Mouse (Mus musculus): Measurements from ENCODE around the gene Tcf23.

Gene Tcf23

DNA sequence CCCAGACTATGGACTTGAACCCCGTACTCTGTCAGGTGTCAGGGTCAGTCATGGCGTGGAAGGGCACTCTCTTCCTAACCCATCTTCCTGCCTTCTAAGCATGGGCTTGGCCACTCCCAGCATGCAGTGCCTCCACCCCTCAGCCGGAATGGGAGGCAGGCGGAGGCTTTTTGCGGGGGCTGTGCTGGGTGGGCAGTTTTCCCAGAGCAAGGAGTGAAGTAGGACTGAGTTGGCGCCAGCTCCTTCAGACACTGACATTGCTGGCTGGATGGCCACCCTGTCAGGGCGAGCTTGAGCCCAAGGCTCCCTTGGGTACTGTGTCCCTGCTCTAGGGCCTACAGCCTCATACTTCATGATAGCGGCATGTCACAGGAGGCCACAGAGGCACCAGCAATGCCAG is at the start of gene Tcf23:
Gene Tcf23, plus strand, starts transcription at position 247 of the 400 bp plus-strand sequence.
- no peak for DNase-seq (ENCODE audit: low read depth, low spot score)

- no peak for DNase-seq (ENCODE audit: low read depth, low spot score)
Measured at GRCm38 (mm10) chr5:30918691-30919090, 49.8 kb upstream of the Tcf23 start.

- no peak for DNase-seq (ENCODE audit: low read depth, low spot score)
Measured at GRCm38 (mm10) chr5:30919831-30920614, 48.4 kb upstream of the Tcf23 start.

GRCm38 (mm10) chr5:30920621-30921020 is 47.8 kb upstream of the Tcf23 start:
- no peak for DNase-seq (ENCODE audit: low read depth, low spot score)

DNA sequence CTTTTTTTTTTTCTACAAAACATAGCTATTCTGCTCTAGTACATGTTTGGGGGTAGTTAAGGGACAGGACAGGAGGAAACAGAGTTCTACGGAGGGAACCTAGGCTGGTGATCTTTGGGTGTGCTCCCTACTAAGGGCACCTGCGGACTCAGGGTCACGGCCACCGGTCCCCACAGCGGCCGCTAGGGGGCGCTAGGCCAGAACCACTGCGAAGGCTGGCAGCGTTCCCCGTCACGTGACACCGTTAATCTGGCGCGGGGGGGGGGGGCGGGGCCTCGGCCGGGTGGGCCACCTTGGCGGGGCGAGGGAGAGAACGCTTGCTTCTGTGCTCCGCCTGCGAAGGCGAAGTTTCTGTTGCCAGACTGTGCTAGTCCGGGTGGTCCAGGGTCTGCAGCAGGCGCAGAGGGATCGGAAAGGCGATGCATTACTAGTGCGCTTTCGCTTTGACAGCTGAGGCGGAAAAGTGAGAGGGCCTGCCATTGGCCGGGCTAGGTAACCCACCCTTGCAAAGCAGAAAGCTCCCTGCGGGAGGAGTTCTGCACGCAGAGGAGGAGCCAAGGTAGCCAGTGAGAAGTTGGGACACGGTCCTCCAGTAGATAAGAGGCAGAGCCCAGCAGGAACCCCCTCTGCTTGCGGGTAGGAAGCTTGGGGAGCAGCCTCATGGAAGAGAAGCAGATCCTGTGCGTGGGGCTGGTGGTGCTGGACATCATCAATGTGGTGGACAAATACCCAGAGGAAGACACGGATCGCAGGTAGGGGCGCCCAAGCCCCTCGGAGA is 47.0 kb upstream of the Tcf23 start, which contains the start of gene Khk:
Gene Khk, plus strand, starts transcription at position 176 of the 778 bp plus-strand sequence.
- peak; percentile 88 for DNase-seq (ENCODE audit: low read depth, low spot score)

DNA sequence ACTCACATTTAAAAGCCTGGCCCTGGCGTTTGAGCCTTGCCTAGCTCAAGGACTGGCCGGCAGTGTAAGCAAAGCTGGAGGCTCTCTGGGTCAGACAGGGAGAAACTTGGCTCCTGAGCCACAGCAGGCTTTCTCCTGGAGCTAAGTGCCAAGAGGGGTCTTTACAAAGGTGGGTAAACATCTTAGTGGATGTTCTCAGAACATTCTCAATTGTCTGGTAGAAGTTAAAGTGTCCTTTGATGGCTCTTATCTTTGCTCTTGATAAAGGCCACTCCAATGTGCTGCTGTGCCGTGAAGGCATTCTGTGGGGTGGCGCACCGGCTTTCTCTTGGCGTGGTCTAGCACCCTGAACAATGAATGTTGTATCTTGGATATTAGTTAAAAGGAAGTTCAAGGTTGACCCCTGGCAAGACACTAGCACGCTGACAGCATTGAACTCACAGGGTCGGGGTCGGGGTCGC is 45.9 kb upstream of the Tcf23 start:
- DNase-seq (ENCODE audit: low read depth, low spot score): no peak

GRCm38 (mm10) chr5:30923119-30923518 is 45.3 kb upstream of the Tcf23 start:
- DNase-seq (ENCODE audit: low read depth, low spot score): no peak

DNA sequence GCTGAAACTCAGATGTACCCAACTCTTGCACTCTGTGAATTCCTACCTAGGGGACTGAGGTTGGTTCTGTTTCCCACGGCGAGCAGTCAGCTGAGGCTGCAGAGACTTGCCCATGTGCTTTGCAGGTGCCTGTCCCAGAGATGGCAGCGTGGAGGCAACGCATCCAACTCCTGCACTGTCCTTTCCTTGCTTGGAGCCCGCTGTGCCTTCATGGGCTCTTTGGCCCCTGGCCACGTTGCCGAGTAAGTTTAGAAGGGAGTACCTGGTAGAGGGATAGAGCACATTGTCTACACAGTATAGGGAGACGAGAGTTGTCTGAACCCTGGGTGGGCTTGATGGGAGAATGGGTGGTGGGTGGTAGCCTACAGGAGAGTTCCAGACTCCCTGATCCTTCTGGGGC is 43.8 kb upstream of the Tcf23 start:
- no peak for DNase-seq (ENCODE audit: low read depth, low spot score)

GRCm38 (mm10) chr5:30925217-30925616 is 43.2 kb upstream of the Tcf23 start:
- DNase-seq (ENCODE audit: low read depth, low spot score): no peak

DNA sequence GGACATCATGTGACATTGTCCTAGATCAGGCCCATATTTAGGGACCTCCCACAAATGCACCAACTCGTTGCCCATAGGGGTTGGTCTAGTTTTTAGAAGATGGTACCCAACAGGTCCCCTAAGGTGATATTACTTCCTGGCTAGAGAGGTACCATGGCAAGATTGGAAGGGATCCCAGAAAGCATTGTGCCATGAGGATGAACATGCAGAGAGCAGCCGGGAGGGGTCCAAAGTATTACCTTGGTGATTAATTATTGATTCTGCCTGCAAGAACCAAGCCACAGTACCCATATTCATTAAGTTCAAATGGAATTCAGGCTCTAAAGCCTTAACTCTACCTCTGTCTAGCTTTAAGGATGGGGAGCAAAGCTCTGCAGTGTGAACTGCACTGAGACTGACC is 42.4 kb upstream of the Tcf23 start:
- no peak for DNase-seq (ENCODE audit: low read depth, low spot score)

- no peak for DNase-seq (ENCODE audit: low read depth, low spot score)
Measured at GRCm38 (mm10) chr5:30927945-30928529, 40.4 kb upstream of the Tcf23 start.

DNA sequence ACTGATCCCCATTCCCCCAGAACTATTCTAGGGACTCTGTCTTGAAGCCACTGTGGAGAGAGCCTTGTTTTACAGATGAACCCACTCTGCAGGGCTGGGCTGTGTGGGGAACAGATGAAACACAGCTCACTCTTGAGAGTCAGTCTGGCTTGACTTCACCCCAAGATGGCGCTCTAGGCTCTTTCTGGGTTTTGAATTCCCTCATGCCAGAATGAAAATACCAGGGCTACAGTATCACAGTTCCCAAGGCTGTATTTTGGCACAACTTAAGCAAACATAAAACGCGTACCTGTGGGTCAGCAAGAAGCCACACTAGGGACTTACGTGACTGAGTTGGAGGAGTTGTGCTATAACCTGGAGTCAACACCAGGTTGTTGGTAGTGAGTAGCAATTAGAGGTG is 38.3 kb upstream of the Tcf23 start:
- peak; percentile 59 for DNase-seq (ENCODE audit: low read depth, low spot score)

- DNase-seq (ENCODE audit: low read depth, low spot score): no peak
Measured at GRCm38 (mm10) chr5:30930846-30931245, 37.6 kb upstream of the Tcf23 start.

DNA sequence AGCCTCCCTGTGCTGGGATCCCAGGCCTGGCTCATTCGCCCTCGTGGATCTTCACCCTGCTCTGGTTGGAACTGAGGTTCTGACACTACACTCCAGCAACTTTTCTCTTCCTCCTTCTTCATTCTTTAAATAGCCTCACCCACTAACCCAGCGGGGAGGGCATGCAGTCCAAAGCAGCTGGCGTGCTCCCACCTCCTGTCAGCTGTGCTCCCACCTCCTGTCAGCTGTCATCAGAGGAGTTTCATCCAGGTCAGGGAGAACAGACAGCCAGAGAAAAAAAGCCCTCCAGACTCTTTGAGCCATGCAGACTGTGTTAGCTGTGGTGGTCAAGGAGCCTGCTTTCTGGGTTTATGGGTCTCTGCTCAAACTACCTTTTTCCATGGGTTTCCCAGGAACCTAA is 37.1 kb upstream of the Tcf23 start:
- DNase-seq (ENCODE audit: low read depth, low spot score): peak; percentile 62

DNA sequence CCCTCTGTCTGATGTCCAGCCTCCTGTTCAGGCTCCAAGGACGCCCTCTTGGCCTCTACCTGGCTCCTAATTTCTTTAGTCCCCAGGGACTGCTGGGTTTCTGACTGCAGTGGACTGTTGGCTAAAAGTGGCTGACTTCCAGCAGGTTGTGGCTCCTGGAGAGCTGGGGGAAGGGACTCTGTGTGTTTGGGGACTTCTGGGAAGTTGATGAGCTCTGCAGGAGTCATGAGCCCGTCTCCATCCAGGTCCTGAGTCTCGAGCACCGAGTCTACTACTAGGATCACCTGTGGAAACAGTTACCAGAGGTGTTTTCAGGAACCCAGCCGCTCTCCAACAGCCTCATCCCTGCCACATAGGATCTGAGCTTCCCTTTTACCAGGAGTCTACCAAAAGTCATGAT is 34.8 kb upstream of the Tcf23 start:
- no peak for DNase-seq (ENCODE audit: low read depth, low spot score)

DNA sequence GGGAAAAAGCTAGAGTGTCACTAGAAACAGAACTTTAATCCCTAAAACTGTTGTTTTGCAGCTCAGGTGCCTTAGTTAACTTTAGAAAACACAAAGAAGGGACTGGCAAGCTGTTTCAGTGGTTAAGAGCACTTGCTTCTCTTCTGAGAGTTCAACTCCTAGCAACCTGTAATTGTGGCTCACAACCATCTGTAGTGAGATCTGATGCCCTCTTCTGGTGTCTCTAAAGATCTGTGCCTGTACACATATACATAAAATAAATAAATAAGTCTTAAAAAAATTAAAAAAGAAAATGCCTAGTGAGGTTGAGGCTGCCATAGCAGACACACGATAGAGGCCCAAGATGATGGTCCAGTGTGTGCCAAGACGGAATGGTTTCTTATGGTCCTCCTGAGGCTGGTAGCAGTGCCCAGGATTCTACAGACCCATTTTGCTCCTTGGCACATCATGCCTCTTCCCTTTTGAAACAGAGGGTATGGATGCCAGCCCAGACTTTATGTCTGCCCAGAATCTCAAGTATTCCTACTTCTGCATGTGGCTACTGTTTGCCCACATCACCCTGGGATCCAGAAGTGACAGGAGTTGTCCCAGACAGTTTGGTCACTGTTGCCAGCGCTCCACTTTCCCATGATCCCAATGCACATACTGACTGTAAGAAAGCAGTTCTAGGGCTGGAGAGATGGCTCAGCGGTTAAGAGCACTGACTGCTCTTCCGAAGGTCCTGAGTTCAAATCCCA is 33.6 kb upstream of the Tcf23 start:
- DNase-seq (ENCODE audit: low read depth, low spot score): no peak

GRCm38 (mm10) chr5:30943004-30943403 is 25.5 kb upstream of the Tcf23 start:
- DNase-seq (ENCODE audit: low read depth, low spot score): no peak

- DNase-seq (ENCODE audit: low read depth, low spot score): no peak
Measured at GRCm38 (mm10) chr5:30944344-30944743, 24.1 kb upstream of the Tcf23 start.

DNA sequence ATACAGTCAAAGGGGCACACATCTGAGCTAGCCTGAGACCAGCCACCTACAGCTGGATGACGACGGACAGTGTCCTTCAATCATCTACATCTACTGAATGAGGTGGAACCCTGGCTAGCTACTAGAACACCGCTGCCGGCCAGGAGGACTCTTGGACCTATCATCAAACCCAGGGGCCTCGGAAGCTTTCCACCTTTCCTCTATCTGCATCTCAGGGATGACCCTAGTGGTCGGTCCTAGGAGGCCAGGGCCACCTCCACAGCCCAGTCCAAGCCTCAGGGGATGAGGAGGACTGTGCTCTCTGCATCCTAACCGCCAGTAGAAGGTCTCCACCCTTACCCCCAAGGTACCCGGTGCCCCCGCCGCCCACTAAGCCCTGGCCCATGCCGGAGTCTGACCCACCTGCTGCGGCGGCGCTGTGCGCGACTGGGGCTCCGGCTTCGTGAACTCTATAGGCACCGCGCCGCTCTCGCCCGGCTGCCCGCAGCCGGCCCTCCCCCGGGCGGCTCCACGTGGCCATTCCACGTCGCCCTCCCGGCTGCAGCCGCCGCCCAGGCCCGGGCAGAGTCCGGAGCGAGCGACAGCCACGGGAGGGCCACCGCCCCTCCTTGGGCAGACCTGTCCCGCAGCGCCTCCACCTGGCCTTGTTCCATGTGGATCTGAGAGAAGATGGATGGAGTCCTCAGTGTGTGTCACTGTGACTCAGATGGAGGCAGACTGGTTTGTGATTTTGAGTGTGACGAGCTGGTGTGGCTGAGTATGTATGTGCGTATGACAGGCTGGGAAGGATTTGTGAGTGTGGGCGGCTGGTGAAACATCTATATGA is 23.3 kb upstream of the Tcf23 start, which contains the start of gene Cgref1:
Gene Cgref1, minus strand, starts transcription at position 636 of the 826 bp plus-strand sequence.
- DNase-seq (ENCODE audit: low read depth, low spot score): peak; percentile 36

DNA sequence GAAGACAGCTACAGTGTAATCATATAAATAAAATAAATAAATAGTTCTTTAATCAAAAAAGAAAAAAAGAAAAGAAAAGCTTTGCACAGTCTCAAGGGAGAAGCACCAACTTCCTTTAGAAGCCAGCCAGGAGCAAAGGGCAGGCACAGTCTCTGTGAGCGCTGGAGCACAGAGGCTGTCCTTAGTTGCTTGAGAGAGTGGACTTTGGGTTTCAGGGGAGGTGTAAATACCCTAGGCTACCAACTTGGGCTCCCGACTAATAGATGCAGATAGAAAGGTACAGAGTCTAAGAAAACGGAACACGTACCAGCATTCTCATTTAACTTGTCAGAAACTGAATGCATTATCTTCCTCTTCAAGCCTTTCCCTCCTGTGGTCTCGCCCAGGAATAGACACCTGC is 19.8 kb upstream of the Tcf23 start:
- DNase-seq (ENCODE audit: low read depth, low spot score): no peak
